Mouse (Mus musculus) large intestine, adult 2 months (tissue): ENCODE data around the gene Tmem243. TPM values are rescaled to one million over a fixed set of nuclear protein-coding genes. Genes with fewer than 3 reads are reported as not detected.

Experiments used
- DNase-seq: peaks from one replicate; pipeline ENCODE4 v3.0.0-alpha.2; 2012; ENCODE audit warnings: low read depth, low spot score
- WGBS: fragments of 180-500 bp; shearing (Covaris S2); methylation state at CpG from one replicate; pipeline ENCODE4 v1.1.7; 2018; 5-methylcytosine and 5-hydroxymethylcytosine counted together
- polyA plus RNA-seq: library from polyadenylated mRNA; depleted of rRNA; stranded (reverse); fragments of >200 nt; gene quantifications from 2 replicates; pipeline ENCODE4 v1.2.3, GENCODE M21; 2012; rRNA removed

The Tmem243 gene
- 43.9 and 67.2 TPM in 2 replicates for polyA plus RNA-seq

DNA sequence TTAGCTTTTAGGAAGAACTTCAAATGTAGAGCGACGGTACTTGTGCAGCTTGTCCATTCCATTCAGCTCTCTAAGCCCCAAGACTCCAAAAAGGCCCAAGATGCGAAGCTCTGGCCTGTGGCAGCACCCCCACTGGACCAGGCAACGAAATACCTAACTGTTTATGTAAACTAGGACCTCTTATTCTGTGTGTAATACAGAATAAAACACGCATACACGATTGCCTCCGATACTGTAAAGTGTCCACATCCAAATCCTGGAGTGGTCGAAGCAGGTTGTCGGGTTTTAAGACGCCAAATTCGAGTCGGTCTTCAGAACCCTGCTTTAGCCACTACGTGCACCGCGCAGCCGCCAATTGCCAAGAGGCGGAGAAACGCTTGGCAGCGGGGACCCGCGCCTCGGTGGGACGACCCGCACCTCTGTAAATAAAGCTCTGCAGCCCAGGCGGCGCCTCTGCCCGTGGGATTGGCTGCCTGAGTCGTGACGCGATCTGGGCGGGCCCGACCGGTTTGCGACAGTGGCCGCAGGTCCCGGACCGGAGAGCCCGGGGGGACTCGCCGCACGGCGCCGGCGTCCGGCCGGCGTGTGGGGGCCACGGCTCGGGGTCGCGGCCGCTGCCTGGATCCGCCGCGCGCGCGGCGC lies at the start of gene Tmem243:
TSS of gene Tmem243 (plus strand) at position 462 of the 642 bp plus-strand sequence.
- no peak for DNase-seq
- under 1% methylated on average over 59 of the region's 59 CpGs for WGBS

GRCm38 (mm10) chr5:9056020-9056660 lies 44.3 kb upstream of the Tmem243 start:
- 7% methylated on average over 3 of the region's 3 CpGs for WGBS
- no peak for DNase-seq

GRCm38 (mm10) chr5:9057277-9057879 lies 43.1 kb upstream of the Tmem243 start:
- WGBS: 39% methylated on average over 5 of the region's 5 CpGs
- DNase-seq: no peak

DNA sequence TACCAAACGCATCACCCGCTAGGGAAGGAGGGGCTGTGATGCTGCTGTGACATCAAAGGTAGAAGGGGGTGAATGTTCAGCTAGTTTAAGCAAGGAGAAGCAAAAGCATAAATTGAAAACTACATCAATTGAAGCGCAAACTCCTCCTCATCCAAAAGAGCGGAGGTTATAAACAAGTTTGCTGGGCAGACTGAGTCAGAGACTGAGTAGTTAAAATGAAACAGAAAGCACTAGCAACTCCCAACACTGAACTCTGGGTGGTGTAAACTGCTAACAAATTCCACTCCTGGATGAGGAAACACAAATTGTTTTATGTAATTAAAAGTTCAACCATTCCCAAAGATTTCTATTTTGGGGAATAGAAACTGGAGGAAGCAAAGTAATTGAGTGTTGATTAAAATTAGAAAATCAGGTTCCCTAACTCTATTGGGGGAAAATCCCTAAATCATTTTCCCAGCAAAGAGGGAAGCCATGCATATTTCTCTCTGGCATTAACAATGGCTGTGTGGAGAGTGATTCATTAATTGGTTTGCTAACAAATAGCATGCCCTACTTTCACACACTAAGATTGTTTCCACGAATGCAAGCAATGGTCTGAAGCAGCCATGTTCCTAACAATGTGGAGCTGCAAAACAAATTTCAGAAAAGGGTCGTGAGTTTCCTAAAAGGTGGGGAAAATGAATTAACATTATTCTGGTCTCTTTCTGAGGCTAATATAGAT lies 41.0 kb upstream of the Tmem243 start:
- no peak for DNase-seq
- WGBS: 36% methylated on average over 6 of the region's 6 CpGs

GRCm38 (mm10) chr5:9060228-9060627 lies 40.2 kb upstream of the Tmem243 start:
- 90% methylated on average over 14 of the region's 14 CpGs for WGBS
- no peak for DNase-seq

- no peak for DNase-seq
- WGBS: 81% methylated on average over 1 of the region's 1 CpGs
These were observed 36.3 kb upstream of the Tmem243 start for GRCm38 (mm10) chr5:9064217-9064616.

DNA sequence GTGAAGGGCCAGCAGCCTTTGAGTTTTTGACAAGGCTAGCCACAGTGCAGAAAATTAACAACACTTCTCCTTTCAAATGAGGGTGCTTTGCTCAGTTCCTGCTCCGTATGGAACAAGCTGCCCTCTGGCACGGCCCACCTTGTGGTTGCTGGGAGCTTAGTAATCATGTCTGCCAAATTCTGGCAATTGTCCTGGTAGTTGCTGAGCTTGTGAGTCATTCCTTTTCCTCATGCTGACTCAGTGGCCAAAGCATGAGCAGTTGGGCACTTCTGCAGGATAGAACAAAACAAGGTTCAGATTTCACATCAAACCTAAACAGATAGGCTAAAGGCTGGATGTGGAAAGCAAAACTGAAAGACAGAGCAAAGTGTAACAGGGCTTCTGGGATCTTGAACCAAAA lies 31.6 kb upstream of the Tmem243 start:
- WGBS: 9% methylated on average over 2 of the region's 2 CpGs
- DNase-seq: no peak

DNA sequence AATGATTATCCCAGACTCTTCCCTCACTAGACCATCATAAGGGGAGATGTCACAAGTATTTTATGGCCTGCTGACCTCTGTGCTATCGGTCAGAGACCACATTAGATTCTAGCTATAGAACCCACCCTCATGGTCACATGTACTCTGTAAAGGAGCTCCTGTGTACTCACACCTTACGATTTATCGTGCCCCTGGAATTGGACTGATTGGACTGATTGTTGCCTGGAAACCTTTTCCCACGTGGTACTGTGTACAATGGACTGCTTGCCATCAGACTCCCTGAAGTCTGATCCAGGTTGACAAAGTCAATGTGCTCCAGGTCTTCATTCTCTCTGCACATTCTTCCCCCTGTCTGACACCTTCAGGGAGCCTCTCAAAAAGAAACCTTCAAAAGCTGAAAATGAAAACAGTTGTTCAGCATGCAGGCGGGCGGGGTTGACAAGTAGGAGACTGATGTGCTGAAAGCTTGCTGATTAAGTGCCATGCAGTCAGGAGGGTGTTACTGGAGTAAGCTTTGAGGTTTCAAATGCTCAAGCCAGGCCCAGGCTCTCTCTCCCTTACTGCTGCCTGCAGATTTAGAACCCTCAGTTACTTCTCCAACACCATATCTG lies 30.8 kb upstream of the Tmem243 start:
- no peak for DNase-seq
- 40% methylated on average over 6 of the region's 6 CpGs for WGBS

DNA sequence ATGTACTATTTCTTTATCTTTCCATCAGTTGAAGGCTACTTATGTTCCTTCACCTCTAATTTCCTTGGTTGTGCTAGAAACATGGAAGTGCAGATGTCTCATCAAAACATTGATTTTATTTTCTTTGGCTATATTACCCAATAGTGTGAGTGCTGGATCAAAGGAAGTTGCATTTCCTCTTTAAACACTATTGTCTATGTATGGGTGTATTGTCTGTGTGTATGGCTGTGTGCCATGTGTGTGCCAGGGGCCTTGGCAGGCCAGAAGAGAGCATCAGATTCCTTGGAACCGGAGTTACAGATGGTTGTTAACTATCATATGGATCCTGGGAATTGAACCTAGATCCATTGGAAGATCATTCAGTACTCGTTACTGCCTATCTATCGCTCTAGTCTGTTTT lies 29.1 kb upstream of the Tmem243 start:
- DNase-seq: no peak
- 81% methylated on average over 3 of the region's 3 CpGs for WGBS

DNA sequence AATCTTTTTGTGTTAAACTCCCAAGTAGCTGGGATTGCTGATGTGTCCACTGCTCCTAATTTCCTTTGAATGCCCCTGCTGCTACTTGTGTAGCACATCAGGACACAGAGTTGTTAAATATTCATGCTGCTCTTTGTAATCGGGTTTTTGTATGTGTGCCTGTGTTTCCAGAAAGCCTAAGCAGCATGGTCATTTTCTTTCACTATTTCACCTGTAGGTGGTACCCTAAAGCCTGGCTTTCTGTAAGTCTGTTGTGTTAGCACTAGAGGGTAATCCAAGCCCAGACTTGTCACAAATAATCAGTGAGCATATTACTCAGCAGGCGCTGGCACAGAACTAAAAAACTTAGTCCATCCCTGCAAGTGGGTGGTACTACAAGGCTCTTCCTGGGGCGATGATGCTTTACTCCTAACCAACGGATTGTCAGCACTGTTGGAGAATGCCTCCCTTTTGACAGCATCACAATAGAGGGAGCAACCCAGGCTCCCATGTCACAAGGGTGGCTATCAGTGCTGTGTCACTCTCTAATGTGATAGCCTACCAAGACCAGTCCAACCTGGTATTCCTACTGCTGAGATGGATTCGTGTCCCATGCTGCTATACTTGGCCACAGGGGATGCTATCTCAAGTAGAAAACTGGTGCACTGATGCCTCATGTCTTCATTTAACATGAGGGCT lies 27.2 kb upstream of the Tmem243 start:
- 59% methylated on average over 5 of the region's 5 CpGs for WGBS
- no peak for DNase-seq

DNA sequence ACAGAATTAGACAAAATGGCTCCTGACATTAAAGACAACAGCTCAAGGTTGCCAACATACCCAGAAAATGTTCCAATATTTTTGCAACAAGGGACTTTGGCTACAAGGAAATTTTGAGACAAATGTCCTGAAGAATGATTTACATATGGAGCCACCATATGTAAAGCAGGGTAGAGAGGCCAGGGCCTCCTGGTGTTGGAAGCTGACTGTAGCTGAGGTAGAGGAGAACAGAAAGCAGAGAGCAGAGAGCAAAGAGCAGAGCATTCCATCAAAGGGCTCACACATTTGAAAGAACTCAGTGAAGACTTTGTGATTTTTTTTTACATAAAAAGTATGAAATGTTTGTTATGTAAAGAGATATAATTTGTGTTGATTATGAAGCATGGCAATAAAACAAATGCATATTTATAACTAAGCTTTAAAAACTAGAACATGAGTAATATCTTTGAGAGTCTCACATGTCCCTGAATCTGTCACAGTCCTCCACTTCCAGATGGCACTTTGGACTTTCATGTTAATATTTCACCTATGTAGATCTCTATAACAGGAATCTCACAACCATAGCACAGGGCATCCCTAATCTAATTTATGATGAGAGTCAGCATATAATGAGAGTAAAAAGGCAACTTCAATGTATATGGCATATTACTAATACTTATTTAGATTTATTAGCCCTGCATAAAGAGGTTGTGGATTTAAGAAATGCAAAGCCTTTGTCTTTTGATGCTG lies 20.5 kb upstream of the Tmem243 start:
- no peak for DNase-seq

DNA sequence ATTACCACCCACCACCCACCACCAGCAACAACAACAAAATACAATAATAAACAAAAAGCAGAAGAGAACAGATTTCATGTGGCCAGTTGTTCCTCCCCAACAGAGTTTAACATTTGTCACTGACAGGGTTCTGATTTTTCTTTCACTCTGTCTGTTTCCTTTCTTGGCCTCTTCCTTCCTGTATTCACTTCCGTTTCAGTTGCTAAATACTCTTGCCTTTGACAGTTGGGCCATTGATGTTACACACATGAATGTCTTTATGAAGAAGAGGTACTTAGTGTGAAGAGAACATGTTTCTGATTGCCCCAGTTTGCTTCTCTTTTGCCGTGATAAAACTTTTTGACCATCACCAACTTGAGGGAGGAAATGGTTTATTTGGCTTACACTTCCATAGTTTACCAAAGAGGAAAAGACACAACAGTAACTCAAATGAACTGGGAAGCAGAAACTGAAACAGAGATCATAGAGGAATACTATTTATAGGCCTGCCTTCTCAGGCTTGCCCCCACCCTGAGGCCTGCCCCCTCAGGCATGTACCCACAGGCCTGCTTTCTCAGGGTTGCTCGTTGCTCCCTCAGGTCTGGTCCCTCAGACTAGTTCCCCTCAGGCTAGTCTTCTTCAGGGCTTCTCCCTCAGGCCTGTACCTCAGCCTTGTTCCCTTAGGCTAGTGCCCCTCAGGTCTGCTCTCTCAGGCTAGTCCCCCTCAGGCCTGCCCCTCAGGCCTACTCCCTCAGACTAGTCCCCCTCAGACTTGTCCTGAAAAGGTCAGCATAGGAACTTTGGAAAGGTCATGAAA lies 13.3 kb upstream of the Tmem243 start:
- DNase-seq: no peak
- 60% methylated on average over 3 of the region's 3 CpGs for WGBS

DNA sequence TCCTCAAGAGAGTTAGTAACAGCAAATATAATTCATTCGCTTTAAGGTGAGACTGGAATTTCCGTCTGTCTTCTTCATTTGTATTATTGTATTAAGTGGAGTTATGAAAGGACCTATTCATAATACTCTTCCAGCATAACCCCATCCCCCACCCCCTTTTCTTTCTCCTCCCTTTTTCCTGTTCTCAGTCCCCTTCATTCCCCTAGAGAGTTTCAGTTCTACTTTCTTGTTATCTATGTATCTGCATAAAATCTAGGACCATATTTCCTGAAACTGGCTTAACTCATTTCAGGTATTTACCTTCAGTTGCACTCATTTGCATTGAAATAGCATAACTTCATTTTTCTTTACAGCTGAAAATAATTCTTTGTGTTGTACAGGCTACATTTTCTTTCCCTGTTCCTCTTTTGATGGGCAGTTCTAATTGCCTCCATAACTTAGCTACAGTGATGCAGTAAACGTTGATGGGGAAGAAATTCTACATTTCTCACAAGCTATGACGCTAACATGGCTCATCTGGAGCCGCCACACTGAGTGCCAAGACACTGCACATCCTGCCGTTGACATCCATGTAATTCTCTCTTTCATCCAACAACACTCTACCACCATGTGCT lies 9.9 kb upstream of the Tmem243 start:
- no peak for DNase-seq
- WGBS: 75% methylated on average over 6 of the region's 6 CpGs

DNA sequence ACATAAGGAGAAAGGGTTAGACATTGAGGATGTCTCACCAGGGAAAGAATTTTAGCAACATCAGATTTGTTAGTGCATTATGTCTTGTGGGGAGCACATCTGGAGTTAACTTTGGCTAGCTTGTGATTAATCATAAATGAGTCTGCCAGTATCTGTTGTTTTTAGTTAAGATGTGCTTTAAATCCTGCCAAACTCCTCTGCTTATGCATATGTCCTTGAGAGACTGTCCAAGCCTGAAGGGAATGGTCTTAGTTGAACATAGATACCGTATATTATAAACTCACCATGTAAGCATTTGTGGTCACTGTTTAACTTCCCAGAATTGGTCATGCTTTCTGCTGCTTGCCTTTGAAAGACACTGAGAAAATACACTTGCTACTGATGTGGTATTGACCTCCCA lies 7.8 kb upstream of the Tmem243 start:
- 49% methylated on average over 1 of the region's 1 CpGs for WGBS
- DNase-seq: no peak

- no peak for DNase-seq
- 82% methylated on average over 4 of the region's 4 CpGs for WGBS
These were observed 7.0 kb upstream of the Tmem243 start for GRCm38 (mm10) chr5:9093490-9093889.

DNA sequence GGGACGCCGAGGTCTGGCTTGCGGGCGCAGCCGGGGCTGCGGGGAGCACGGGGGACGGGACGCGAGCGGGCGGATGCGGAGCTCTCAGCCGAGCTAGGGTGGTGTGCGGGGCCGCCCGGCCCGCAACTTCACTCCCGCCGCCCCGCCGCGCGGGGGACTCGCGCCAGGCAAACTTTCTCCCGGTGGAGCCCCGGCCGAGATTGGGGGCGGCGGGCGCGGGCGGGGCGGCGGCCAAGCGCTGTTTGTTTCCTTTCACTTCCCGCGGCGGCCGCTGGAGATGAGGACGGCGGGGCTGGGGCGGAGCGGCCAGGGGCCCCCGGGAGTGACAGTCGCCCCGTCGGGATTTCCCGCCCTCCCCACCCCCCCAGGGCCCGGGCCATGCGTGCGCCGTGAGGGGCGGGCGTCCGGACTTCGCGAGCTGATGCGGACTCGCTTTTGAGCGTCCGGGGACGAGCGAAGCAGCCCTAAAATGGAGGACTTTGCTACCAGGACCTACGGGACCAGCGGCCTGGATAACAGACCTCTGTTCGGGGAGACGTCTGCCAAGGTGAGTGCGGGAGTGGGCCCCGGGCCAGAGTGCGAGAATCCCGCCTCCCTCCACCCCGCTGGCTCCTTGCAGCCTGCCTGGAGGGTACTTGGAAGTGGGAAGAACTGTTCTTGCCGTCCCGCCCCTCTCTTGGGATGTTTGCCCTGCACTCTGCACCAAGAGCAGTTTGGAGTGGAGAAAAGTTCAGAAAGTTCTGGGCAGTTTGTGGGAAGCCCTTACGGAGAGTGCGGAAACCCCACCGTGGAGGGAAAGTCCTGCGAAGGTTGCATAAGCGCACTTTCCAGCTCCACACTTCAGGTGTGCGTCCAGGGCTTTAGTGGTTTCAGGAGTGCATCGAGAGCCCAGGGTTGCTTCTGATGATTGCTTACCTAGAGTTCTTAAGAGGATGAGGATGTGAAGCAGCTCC lies 657 bp downstream of the Tmem243 start:
- under 1% methylated on average over 82 of the region's 83 CpGs for WGBS

DNA sequence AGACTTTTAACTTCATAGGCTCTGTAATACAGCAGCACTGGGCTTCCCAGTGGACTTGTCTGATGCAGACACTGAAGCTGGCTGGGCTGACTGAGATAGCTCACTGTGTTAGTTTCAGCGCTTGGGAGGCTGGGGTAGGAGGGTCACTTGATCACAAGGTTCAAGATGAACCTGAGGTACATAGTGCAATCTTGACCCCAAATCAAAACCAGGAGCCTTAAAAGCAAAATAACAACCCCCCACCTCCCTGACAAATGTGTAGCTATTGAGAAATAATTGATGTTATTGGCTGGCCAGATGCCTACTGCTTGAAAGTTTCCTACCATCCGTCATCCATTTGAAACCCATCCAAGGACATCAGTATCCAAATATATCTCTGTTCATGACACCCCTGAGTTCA lies 2.2 kb downstream of the Tmem243 start:
- 88% methylated on average over 2 of the region's 2 CpGs for WGBS

More for the DNA sequence above, 657 bp downstream of the Tmem243 start:
- no peak for DNase-seq

More for the DNA sequence above, 2.2 kb downstream of the Tmem243 start:
- no peak for DNase-seq
